Mouse (Mus musculus) midbrain, embryonic 13.5 days (tissue): ENCODE data around the gene Gpr88. TPM values are rescaled to one million over a fixed set of nuclear protein-coding genes. Genes with fewer than 3 reads are reported as not detected.
A peak's percentile ranks its signal among the peaks of the same experiment; 100 is the strongest.

ENCODE experiments used
- ATAC-seq: fragments of 200-750 bp; cut with Nextera tagmentation; 2 replicates; pipeline ENCODE4 v1.8.0; 2017; ENCODE audit warnings: mild to moderate bottlenecking, moderate TSS enrichment, moderate library complexity
- H3K27ac ChIP-seq: fragments of 300-500 bp; sonication (generic); 2 replicates; pipeline ENCODE4 v1.5.1; 2015; ENCODE audit warnings: inconsistent platforms, mild to moderate bottlenecking, moderate library complexity
- H3K27me3 ChIP-seq: fragments of 300-500 bp; sonication (generic); 2 replicates; pipeline ENCODE4 v1.6.1; 2015; ENCODE audit warnings: mild to moderate bottlenecking, inconsistent platforms
- H3K36me3 ChIP-seq: fragments of 300-500 bp; sonication (generic); 2 replicates; pipeline ENCODE4 v1.6.1; 2015; ENCODE audit warnings: mild to moderate bottlenecking, inconsistent platforms
- H3K4me1 ChIP-seq: fragments of 300-500 bp; sonication (generic); replicated peaks from 2 replicates; pipeline ENCODE4 v1.6.1; 2015; ENCODE audit warnings: inconsistent platforms
- H3K4me2 ChIP-seq: fragments of 300-500 bp; sonication (generic); replicated peaks from 2 replicates; pipeline ENCODE4 v1.6.1; 2015; ENCODE audit warnings: moderate library complexity, mild to moderate bottlenecking, inconsistent platforms
- H3K4me3 ChIP-seq: fragments of 300-500 bp; sonication (generic); replicated peaks from 2 replicates; pipeline ENCODE4 v1.5.1; 2015; ENCODE audit warnings: mild to moderate bottlenecking, inconsistent platforms
- H3K9ac ChIP-seq: fragments of 300-500 bp; sonication (generic); replicated peaks from 2 replicates; pipeline ENCODE4 v1.6.1; 2015; ENCODE audit warnings: mild to moderate bottlenecking, inconsistent platforms
- H3K9me3 ChIP-seq: fragments of 300-500 bp; sonication (generic); 2 replicates; pipeline ENCODE4 v1.6.1; 2016; ENCODE audit warnings: mild to moderate bottlenecking, inconsistent platforms
- WGBS: fragments of 180-500 bp; shearing (Covaris S2); methylation state at CpG from one replicate; pipeline ENCODE4 v1.1.7; 2015; 5-methylcytosine and 5-hydroxymethylcytosine counted together
- polyA plus RNA-seq: library from polyadenylated mRNA; unstranded; fragments of >200 nt; fragmentation: Nextera tagmentation; extraction: Ambion mirVana; gene quantifications from 2 replicates; pipeline ENCODE4 v1.2.1, GENCODE M21; 2015

Gpr88 gene
- polyA plus RNA-seq, 1 experiment from 2014 or later, result 1.5 TPM

DNA sequence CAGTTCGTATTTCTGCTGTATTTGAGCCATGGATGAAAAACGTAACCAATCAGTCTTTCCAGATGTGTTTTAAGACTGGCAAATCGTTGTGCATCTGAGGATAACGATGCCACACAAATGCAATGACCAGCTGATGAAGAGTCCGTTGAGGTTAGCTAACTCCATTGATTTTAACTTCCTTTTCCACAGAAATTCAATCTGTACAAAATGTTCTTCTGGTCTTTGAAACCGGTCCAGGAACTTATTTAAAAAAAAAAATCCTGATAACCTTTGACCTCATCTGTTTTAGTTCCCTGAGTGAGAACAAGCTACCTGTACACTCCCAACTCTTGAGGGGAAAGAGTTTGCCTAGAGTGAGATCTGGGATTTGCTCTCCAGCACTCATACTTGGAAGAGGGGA, 18.4 kb upstream of the Gpr88 start:
- Histone ChIP-seq H3K4me2 (no peak overlapping the region), H3K9ac (no peak overlapping the region), H3K27ac (no peak overlapping the region), H3K4me1 (no peaks in the 10 kb centered on the region), H3K9me3 (no peaks in the 10 kb centered on the region), H3K4me3 (no peak overlapping the region), H3K27me3 (no peaks in the 10 kb centered on the region), H3K36me3 (no peaks in the 10 kb centered on the region)
- 94% methylated on average over 6 of the region's 6 CpGs for WGBS
- no peak for ATAC-seq

DNA sequence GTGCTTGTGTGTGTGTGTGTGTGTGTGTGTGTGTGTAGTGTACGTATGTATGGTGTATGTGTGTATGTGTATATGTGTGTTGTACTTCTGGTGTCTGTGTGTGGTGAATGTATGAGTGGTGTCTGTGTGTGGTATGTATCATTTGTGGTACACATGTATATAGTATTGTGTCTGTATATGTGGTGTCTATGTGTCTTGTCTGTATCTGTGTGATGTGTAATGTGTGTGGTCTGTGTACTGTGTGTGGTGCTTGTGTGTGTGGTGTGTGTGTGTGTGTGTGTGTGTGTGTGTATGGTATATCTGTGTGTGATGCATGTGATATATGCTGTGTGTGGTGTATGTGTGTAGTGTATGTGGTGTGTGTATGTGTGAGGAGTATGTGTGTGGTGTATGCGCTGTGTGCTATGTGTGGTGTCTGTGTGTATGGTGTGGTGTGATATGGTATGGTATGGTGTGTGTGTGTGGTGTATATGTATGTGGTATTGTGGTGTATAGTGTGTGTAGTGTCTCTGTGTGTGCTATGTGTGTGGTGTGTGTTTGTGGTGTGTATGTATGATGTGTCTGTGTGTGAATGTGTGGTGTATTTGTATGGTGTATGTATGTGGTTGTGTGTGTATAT, 13.8 kb upstream of the Gpr88 start:
- Histone ChIP-seq H3K27ac (no peak overlapping the region), H3K9me3 (no peaks in the 10 kb centered on the region), H3K4me2 (no peak overlapping the region), H3K36me3 (no peaks in the 10 kb centered on the region), H3K9ac (no peak overlapping the region), H3K27me3 (no peaks in the 10 kb centered on the region), H3K4me1 (no peaks in the 10 kb centered on the region), H3K4me3 (no peak overlapping the region)
- WGBS, result 91% methylated on average over 2 of the region's 2 CpGs
- 0 out of 2 replicates have a peak, but pooled peaks have one; percentile 43 for ATAC-seq

DNA sequence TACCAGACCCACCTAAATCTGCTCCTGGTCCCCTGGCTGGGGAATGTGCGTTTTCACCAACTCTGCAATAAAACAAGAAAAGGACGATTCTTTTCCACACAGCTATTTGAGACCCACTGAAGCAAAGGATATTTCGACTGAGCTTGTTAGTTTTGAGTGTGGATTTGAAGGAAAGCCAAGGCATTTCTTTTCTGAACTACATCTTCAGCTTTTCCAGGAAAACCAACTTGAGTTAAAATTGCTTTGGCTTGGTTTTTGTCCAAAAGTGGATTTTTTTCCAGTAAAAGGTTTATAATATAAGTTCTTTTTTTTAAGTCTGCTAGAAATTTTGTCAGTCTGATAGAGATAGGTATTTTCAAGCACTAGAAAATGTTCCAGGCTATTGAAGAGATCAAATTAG, 13.1 kb upstream of the Gpr88 start:
- Histone ChIP-seq H3K4me3 (no peak overlapping the region), H3K9ac (no peak overlapping the region), H3K4me2 (no peak overlapping the region), H3K9me3 (no peaks in the 10 kb centered on the region), H3K4me1 (no peaks in the 10 kb centered on the region), H3K36me3 (no peaks in the 10 kb centered on the region), H3K27ac (no peak overlapping the region), H3K27me3 (no peaks in the 10 kb centered on the region)
- ATAC-seq, result no peak
- 82% methylated on average over 3 of the region's 3 CpGs for WGBS

DNA sequence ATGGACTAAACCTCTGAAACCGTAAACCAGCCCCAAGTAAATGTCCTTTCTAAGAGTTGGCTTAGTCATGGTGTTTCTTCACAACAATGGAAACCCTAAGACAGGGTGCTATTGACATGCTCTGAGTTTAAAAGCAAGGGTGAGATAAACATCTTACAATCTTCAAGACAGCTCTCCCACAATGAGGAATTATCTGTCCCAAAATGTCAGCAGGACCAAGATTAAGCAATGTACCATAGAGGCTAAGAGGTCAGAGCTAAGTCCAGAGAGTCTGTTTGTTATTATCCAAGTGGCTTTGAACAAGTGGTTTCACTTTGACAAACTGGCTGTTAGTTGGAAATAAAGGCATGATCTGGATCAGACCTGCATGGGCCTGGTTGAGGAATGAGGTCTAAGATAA, 10.7 kb upstream of the Gpr88 start:
- no peaks in the 10 kb centered on the region for H3K27me3 ChIP-seq
- no peaks in the 10 kb centered on the region for H3K36me3 ChIP-seq
- ATAC-seq, result no peak

DNA sequence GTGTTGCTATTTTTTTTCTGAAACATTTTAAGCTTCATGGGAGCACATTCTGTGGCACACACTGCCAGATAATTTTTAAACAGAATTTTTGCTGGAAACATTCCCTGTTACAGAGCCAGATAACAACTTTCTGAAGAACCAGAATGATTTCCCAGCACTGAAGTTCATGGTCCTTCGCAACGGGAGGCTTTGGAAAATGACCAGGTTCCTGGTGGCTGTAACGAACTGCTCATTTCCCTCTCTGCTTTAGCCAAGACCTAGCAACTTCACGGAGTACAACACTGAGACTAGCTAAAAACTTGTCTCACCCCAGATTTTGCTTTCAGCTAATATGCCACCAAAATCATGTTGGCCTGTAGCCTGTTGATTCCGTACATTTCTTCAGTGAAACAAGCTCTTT, 9.8 kb upstream of the Gpr88 start:
- no peak overlapping the region for H3K4me2 ChIP-seq
- H3K27ac ChIP-seq, result no peak overlapping the region
- no peaks in the 10 kb centered on the region for H3K36me3 ChIP-seq
- ATAC-seq, result no peak
- H3K27me3 ChIP-seq, result no peaks in the 10 kb centered on the region
- H3K9ac ChIP-seq, result no peak overlapping the region
- 93% methylated on average over 5 of the region's 5 CpGs for WGBS
- H3K4me3 ChIP-seq, result no peak overlapping the region
- no peaks in the 10 kb centered on the region for H3K9me3 ChIP-seq
- H3K4me1 ChIP-seq, result no peaks in the 10 kb centered on the region

More for the DNA sequence above, 10.7 kb upstream of the Gpr88 start:
- H3K4me1 ChIP-seq, result no peaks in the 10 kb centered on the region
- H3K4me2 ChIP-seq, result no peak overlapping the region
- H3K9me3 ChIP-seq, result no peaks in the 10 kb centered on the region
- no peak overlapping the region for H3K27ac ChIP-seq
- 72% methylated on average over 1 of the region's 1 CpGs for WGBS
- no peak overlapping the region for H3K9ac ChIP-seq
- no peak overlapping the region for H3K4me3 ChIP-seq

DNA sequence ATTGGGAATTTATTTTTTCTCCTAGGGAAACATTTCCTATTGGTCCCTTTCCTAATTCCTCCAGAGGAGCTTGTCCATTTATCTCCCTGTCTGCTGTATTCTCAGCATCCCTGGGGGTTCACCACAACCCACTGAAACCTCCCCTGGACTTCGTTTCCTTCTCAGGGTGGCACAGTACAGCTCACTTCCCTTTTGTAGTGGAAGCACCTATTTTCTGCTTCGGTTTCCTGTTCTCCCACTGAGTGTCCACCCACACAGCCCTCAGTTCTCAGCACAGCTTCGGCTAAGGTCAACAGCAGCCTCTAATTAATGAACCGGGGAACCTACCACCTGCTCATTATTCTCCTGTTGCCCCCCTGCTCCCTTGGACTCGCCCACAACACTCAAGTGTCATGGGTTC, 2.8 kb upstream of the Gpr88 start:
- 67% methylated on average over 5 of the region's 5 CpGs for WGBS
- H3K4me3 ChIP-seq, result no peak overlapping the region
- ATAC-seq, result no peak
- no peaks in the 10 kb centered on the region for H3K36me3 ChIP-seq
- H3K4me2 ChIP-seq, result no peak overlapping the region
- H3K27ac ChIP-seq, result no peak overlapping the region
- no peak overlapping the region for H3K9ac ChIP-seq
- peaks cover 23% of the 10 kb centered on the region for H3K4me1 ChIP-seq
- peaks cover 39% of the 10 kb centered on the region for H3K27me3 ChIP-seq
- no peaks in the 10 kb centered on the region for H3K9me3 ChIP-seq

DNA sequence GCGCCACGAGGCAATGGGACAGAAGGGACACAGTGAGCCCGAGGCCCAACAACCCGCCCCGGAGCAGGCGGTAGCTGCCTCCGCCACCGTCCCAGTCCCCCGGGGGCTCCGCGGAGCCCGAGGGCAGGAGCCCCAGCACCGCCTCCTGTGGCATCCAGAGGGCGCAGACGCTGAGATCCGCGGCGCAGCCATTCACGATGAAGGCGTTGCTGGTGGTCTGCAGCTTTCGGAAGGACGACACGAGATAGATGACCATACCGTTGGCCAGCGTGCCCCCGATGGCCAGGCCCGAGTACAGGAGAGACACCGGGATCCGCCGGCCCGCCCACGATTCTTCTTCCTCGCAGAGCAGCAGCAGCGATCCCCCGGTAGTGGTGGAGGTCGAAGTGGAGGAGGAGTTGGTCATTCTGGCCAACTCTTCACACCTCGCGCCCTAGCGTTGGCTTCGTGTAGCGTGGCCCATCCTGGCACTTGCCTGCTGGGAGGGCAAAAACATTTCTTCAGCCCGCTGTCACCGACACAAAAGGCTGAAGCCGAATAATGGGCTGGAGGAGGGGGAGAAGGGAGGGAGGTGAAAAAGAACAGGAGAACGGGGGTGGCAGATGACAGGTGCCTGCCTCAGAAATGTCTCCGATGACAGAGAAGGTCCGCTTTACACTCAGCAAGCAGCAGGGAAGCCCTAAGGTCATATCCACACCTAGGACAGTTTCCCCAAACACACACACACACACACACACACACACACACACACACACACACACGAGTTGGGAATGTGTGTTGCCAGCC, 855 bp downstream of the Gpr88 start:
- Histone ChIP-seq H3K4me3 (peak overlapping the region; percentile 64), H3K27me3 (peaks cover 68% of the 10 kb centered on the region), H3K4me2 (peak overlapping the region; percentile 100), H3K9ac (peak overlapping the region; percentile 67), H3K36me3 (no peaks in the 10 kb centered on the region), H3K4me1 (peaks cover 25% of the 10 kb centered on the region), H3K27ac (no peak overlapping the region; the same call in 1 of the 2 replicates), H3K9me3 (no peaks in the 10 kb centered on the region)
- peak; percentile 18 for ATAC-seq
- WGBS, result under 1% methylated on average over 48 of the region's 48 CpGs

DNA sequence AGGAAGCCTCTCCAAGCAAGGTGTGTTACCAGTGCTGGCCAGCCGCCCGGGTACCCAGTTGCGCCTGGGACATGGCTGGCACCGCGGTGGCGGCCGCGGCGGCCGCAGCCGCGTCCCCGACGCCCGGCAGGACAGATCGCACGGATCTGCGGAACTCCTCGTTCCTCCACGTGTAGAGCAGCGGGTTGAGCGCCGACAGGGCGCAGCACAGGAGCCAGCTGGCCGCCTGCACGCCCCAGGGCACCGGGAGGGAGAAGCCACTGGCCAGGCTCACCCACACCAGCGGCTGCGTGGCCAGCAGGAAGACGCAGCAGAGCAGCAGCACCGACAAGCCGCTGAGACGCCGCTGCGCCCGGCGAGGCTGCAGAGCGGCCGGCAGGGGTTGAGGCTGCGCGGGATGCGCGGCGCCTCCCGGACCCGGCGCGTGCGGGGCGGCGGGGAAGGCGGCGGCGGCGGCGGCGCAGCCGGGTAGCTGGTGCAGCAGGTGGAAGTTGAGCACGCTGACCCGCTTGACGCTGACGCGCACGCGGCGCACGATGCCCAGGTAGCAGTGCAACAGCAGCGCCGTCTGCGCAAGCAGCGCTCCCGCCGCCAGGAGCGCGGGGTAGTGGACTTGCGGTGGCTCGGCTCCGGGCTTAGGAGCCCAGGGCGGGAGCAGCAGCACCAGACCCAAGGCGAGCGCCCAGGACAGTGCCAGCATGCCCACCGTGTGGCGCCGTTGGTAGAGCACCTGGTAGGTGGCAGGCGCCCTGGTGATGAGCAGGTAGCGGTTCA, 1.6 kb downstream of the Gpr88 start:
- Histone ChIP-seq H3K9ac (peak overlapping the region; percentile 67), H3K36me3 (no peaks in the 10 kb centered on the region), H3K4me3 (peak overlapping the region; percentile 64), H3K27ac (no peak overlapping the region), H3K4me2 (peak overlapping the region; percentile 100), H3K9me3 (no peaks in the 10 kb centered on the region), H3K4me1 (peaks cover 25% of the 10 kb centered on the region), H3K27me3 (peaks cover 68% of the 10 kb centered on the region)
- WGBS, result under 1% methylated on average over 82 of the region's 86 CpGs
- peak; percentile 85 for ATAC-seq

DNA sequence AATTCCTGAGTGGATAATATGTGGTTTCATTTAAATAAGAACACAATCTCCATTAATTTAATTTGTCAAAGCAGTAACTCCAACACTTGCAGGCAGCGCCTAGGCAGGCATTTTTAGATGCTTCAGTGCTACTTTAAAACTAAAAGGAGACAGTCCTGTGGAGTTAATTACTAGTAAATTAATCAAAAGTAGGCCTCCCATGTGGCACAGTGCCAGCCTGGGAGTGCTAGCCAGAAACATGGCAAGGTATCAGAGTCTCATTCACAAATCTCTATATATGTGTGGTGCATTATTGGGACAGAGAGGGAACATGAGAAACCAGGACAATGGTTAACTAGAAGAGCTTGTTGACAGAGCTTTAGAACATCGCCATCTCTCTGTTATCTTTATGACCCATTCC, 4.3 kb downstream of the Gpr88 start:
- ATAC-seq, result no peak
- no peaks in the 10 kb centered on the region for H3K9me3 ChIP-seq
- no peaks in the 10 kb centered on the region for H3K36me3 ChIP-seq

DNA sequence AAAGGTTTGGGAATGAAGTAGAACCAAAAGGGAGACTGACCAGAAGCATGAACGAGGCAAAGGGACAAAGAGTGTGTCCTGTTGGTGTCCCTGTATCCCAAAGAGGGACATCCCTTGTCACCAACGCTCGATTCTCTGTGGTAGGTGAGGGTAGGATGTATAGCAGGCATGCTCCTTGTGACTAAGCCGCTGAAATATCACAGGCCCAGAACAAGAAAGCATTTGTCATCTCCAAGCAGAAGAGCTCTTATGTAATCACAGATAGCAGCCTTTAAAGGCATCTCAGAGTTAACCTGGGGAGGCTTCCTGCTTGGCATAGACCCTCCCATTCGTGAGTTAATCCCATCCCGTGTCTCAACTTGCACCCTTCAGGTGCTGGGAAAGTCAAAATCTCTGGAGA, 8.8 kb downstream of the Gpr88 start:
- H3K4me2 ChIP-seq, result no peak overlapping the region
- no peak for ATAC-seq
- H3K9me3 ChIP-seq, result no peaks in the 10 kb centered on the region
- no peak overlapping the region for H3K9ac ChIP-seq
- H3K27ac ChIP-seq, result no peak overlapping the region
- no peaks in the 10 kb centered on the region for H3K4me1 ChIP-seq
- peaks cover 13% of the 10 kb centered on the region for H3K27me3 ChIP-seq
- no peak overlapping the region for H3K4me3 ChIP-seq
- WGBS, result 71% methylated on average over 6 of the region's 6 CpGs
- H3K36me3 ChIP-seq, result no peaks in the 10 kb centered on the region

More for the DNA sequence above, 4.3 kb downstream of the Gpr88 start:
- Histone ChIP-seq H3K4me2 (no peak overlapping the region), H3K9ac (no peak overlapping the region), H3K4me3 (no peak overlapping the region), H3K27ac (no peak overlapping the region), H3K27me3 (peaks cover 55% of the 10 kb centered on the region), H3K4me1 (peaks cover 25% of the 10 kb centered on the region)
- 87% methylated on average over 2 of the region's 2 CpGs for WGBS

DNA sequence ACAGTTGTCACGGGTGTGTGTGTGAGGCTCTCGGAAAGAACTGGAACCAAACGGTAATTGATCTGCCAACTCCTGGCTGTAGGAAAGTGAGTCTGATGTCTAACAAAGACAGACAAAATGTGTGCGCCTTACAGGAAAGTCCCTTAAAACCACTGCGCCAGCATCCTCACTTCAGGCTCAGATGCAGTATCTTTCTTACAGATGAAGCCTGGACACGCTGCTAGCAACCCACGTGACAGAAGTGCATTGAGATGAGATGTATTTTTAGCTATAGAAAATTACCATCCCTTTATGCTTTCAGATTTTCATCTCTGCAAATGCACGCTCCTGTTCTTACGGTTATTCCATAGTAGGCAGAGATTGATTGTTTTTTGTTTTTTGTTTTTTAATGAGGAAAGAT, 10.6 kb downstream of the Gpr88 start:
- WGBS, result 81% methylated on average over 9 of the region's 9 CpGs
- Histone ChIP-seq H3K27me3 (no peaks in the 10 kb centered on the region), H3K9ac (no peak overlapping the region)

DNA sequence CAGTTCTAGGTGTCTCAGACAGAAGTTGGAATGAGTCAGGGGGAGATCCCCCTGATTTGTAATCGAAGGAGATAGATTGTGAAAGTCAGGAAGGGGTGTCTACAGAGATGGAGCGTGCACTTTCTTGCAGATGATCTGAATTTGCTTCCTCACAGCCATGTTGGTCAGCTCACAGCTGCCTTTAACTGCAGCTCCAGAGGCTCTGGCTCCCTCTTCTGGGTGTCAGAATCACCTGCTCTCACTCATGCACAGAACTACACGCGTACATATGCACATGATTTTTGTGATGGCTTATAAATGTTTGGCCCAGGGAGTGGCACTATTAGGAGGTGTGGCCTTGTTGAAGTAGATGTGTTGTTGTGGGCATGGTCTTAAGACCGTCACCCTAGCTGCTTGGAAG, 15.8 kb downstream of the Gpr88 start:
- Histone ChIP-seq H3K4me1 (no peaks in the 10 kb centered on the region), H3K4me3 (no peak overlapping the region), H3K27ac (no peak overlapping the region), H3K9me3 (no peaks in the 10 kb centered on the region), H3K9ac (no peak overlapping the region), H3K27me3 (no peaks in the 10 kb centered on the region), H3K36me3 (no peaks in the 10 kb centered on the region), H3K4me2 (no peak overlapping the region)
- no peak for ATAC-seq
- 86% methylated on average over 5 of the region's 5 CpGs for WGBS

More for the DNA sequence above, 10.6 kb downstream of the Gpr88 start:
- H3K4me1 ChIP-seq, result no peaks in the 10 kb centered on the region
- no peak overlapping the region for H3K4me2 ChIP-seq
- H3K27ac ChIP-seq, result no peak overlapping the region
- no peak for ATAC-seq
- no peaks in the 10 kb centered on the region for H3K9me3 ChIP-seq
- no peak overlapping the region for H3K4me3 ChIP-seq
- no peaks in the 10 kb centered on the region for H3K36me3 ChIP-seq
